Mouse (Mus musculus) lung, postnatal 0 days (tissue): ENCODE measurements around the gene Ran. TPM values are rescaled to one million over a fixed set of nuclear protein-coding genes. Genes with fewer than 3 reads are reported as not detected.

Experiments
- ATAC-seq: fragments of 200-750 bp; cut with Nextera tagmentation; 2 replicates; pipeline ENCODE4 v1.8.0; 2017; ENCODE audit warnings: moderate library complexity
- DNase-seq: peaks from one replicate; pipeline ENCODE4 v3.0.0-alpha.2; 2016; ENCODE audit warnings: low spot score
- H3K27ac ChIP-seq: fragments of 300-500 bp; sonication (generic); 2 replicates; pipeline ENCODE4 v1.5.1; 2014; ENCODE audit warnings: antibody characterized with exemption, mild to moderate bottlenecking, low read length, mixed read lengths
- H3K27me3 ChIP-seq: fragments of 300-500 bp; sonication (generic); replicated peaks from 2 replicates; pipeline ENCODE4 v1.6.1; 2014; ENCODE audit warnings: low read length, mixed read lengths; ENCODE audit not compliant: insufficient read depth
- H3K36me3 ChIP-seq: fragments of 300-500 bp; sonication (generic); 2 replicates; pipeline ENCODE4 v1.6.1; 2014; ENCODE audit warnings: low read length, mixed read lengths; ENCODE audit not compliant: insufficient read depth
- H3K4me1 ChIP-seq: fragments of 300-500 bp; sonication (generic); 2 replicates; pipeline ENCODE4 v1.6.1; 2014; ENCODE audit warnings: antibody characterized with exemption, low read depth, low read length, mixed read lengths; ENCODE audit not compliant: insufficient read depth
- H3K4me2 ChIP-seq: fragments of 300-500 bp; sonication (generic); replicated peaks from 2 replicates; pipeline ENCODE4 v1.6.1; 2014; ENCODE audit warnings: low read depth, mild to moderate bottlenecking, low read length, moderate library complexity, mixed read lengths
- H3K4me3 ChIP-seq: fragments of 300-500 bp; sonication (generic); 2 replicates; pipeline ENCODE4 v1.5.1; 2014; ENCODE audit warnings: low read depth, low read length
- H3K9ac ChIP-seq: fragments of 300-500 bp; sonication (generic); replicated peaks from 2 replicates; pipeline ENCODE4 v1.6.1; 2014; ENCODE audit warnings: low read depth, mild to moderate bottlenecking
- H3K9me3 ChIP-seq: fragments of 300-500 bp; sonication (generic); 2 replicates; pipeline ENCODE4 v1.6.1; 2016; ENCODE audit warnings: low read length, mixed read lengths
- CTCF ChIP-seq: IDR thresholded peaks from 2 replicates; pipeline ENCODE4 v1.5.1; 2016; ENCODE audit warnings: antibody characterized with exemption, mild to moderate bottlenecking
- EP300 ChIP-seq: IDR thresholded peaks from 2 replicates; pipeline ENCODE4 v1.6.1; 2016; ENCODE audit warnings: antibody characterized with exemption, mild to moderate bottlenecking, control low read depth
- WGBS: fragments of 180-500 bp; shearing (Covaris S2); extraction: QIAGEN DNeasy Blood & Tissue Kit; methylation state at CpG from one replicate; pipeline ENCODE4 v1.1.7; 2014; 5-methylcytosine and 5-hydroxymethylcytosine counted together
- polyA plus RNA-seq: library from polyadenylated mRNA; unstranded; fragments of >200 nt; fragmentation: Nextera tagmentation; extraction: Ambion mirVana; gene quantifications from 2 replicates; pipeline ENCODE4 v1.2.1, GENCODE M21; 2015

Ran gene
- polyA plus RNA-seq, 1 experiment from 2014 or later: 126 TPM

DNA sequence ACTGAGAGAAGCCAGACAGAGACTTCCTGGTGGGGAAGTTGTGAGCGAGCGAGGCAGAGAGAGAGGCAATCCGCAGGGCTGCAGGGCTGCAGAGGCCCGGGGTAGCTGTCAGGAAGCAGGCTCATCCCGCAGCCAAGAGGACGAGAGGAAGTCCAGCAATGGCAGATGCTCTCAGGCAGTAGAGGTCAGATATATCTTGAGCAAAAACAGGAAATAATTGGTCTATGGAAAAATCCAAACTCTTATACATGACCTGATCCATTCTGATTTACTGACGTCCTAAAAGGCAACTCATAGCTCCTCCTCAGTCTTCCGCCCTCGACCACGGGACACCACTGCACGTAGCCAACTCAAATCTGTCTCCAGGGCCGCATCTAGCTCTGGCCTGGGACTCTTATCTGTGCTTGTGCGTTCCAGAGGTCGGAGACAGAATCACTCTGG is 17.3 kb upstream of the Ran start:
- peak; percentile 32 for DNase-seq
- Histone ChIP-seq H3K9me3 (no peaks in the 10 kb centered on the region), H3K9ac (no peak overlapping the region), H3K36me3 (no peaks in the 10 kb centered on the region), H3K27ac (peak overlapping the region; percentile 51; the same call in 1 of the 2 replicates), H3K4me1 (peaks cover 6% of the 10 kb centered on the region), H3K4me2 (no peak overlapping the region; the same call in 1 of the 2 replicates), H3K4me3 (no peak overlapping the region), H3K27me3 (no peaks in the 10 kb centered on the region)
- 29% methylated on average over 14 of the region's 14 CpGs for WGBS
- TF ChIP-seq CTCF: no peak
- TF ChIP-seq EP300: no peak
- peak; percentile 66 for ATAC-seq

DNA sequence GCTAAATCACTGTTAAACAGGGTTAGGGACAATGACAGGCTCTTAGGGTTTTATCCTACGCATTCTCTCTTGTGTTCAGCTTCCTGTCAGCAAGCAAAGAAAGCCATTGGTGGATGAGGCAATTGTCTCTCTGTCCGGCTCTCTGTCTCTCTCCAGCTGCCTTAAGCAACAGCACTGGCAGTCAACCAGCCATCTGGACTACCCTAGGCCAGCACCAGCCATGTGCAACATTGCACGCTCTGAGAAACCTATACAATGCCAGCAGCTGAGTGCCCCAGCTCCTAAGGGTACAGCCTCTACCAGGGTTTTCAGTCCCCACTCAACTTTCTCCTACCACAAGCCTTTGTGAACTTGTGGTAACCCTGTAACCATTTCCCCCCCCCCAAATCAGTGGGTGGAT is 14.5 kb upstream of the Ran start:
- peaks cover 9% of the 10 kb centered on the region for H3K4me1 ChIP-seq
- no peak for ATAC-seq
- no peak overlapping the region for H3K4me2 ChIP-seq
- H3K36me3 ChIP-seq: no peaks in the 10 kb centered on the region
- no peak for TF ChIP-seq CTCF
- no peak for TF ChIP-seq EP300
- H3K27ac ChIP-seq: no peak overlapping the region
- 67% methylated on average over 3 of the region's 3 CpGs for WGBS
- H3K27me3 ChIP-seq: no peaks in the 10 kb centered on the region
- no peaks in the 10 kb centered on the region for H3K9me3 ChIP-seq
- H3K4me3 ChIP-seq: no peak overlapping the region
- no peak overlapping the region for H3K9ac ChIP-seq
- DNase-seq: no peak

DNA sequence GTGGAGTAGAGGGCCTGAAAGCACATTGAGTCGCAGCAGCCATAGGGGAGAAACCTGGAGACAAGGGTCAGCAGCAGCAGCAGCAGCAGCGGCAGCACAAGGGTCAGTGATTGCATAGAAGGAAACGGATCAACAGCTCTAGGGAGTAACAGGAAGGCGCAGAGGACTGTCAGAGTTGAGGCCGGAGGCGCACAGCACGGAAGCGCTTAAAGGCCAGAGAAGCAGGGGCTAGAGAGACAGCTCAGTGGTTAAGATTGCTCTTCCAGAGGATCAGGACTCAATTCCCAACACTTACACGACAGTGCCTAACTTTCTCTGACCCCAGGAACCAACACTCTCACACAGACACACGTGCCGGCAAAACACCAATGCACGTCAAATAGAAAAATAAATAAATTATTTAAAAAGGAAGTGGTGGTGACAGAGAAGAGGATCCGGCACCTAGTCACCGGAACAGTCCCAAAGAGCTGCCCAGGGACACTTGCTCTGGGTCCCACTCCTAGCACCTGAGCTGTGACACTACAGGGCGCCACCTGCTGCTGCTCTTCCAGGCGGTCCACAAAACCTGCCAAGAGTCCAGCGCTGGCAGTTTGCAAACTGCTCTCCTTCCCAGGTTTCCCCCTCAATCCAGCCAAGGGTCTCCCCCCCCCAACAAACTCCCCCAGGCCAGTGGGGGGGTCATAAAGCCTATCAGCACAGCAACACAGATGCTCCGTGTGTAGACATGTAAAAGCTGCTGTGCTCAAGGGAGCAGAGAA is 13.7 kb upstream of the Ran start:
- Histone ChIP-seq H3K27me3 (no peaks in the 10 kb centered on the region), H3K4me2 (peak overlapping the region; percentile 22; the same call in 1 of the 2 replicates), H3K27ac (no peak overlapping the region), H3K4me3 (no peak overlapping the region), H3K4me1 (peaks cover 5% of the 10 kb centered on the region; the same call in 1 of the 2 replicates), H3K9me3 (no peaks in the 10 kb centered on the region), H3K36me3 (no peaks in the 10 kb centered on the region), H3K9ac (no peak overlapping the region)
- TF ChIP-seq EP300 (no peak), CTCF (peak; percentile 37; the same call in 1 of the 2 replicates)
- no peak for ATAC-seq
- peak; percentile 30 for DNase-seq
- WGBS: 65% methylated on average over 18 of the region's 18 CpGs

DNA sequence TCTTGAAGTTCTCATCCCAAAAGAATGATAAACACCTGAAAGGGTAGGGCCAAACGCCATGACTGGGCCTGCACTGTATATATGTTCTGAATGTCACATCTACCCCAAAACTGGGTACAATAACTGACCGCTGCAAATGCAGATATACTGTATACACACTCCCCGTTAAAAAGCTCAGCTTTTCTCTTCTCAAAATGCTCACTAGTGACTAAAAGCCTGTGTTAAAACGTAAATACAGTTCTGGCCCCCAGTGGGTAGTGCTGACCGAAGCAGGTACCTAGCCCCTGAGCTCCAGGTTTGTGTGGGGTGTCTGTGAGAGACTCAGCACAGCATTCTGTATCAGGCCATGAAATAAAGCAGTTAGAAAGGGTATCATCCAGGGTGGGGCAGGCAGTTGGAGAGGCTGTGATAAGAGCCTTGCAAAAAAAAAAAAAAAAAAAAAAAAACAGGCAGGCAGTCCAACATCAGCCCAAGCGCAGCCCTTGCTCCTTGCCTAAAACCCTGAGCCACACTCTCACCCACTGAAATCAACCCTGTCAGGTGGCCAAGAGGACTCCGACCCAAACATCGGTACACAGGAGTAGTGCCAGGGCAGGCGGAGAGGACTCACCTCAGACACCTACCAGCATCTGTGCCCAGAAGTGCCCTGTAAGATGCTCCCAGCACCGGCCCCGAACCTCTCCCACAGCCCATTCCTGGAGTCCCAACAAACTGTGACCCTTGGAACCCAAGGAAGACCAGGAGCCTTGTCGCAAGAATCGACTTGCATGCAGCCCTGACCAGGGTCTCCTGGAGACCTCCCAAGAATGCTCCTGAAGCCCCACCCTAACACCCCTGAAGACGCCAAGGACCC is 12.5 kb upstream of the Ran start:
- Histone ChIP-seq H3K4me2 (peak overlapping the region; percentile 82), H3K9ac (peak overlapping the region; percentile 50; the same call in 1 of the 2 replicates), H3K27me3 (no peaks in the 10 kb centered on the region), H3K9me3 (no peaks in the 10 kb centered on the region), H3K4me1 (peaks cover 5% of the 10 kb centered on the region; the same call in 1 of the 2 replicates), H3K4me3 (peak overlapping the region; percentile 74), H3K36me3 (no peaks in the 10 kb centered on the region), H3K27ac (no peak overlapping the region)
- TF ChIP-seq CTCF (no peak), EP300 (no peak)
- DNase-seq (no peak), ATAC-seq (no peak)
- 49% methylated on average over 13 of the region's 14 CpGs for WGBS

DNA sequence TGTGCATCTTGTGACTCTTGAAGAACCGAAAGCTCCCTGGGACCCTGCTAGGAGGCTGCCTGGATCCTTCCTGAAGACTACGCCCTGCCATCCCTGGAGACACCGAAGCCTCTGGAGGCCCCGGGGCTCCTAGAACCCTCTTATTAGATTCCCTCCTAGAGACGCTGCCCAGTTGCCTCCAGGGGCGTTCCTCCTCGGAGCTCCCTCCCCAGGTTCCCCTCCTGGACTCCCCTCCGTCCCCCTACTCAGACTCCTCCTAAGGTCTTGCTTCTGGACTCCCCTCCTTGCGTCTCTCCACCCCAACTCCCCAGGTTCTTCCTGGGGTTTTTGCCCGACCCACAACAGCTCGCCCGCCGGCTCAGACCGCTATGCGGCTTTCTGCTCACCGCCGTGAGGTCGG is 11.9 kb upstream of the Ran start:
- no peaks in the 10 kb centered on the region for H3K9me3 ChIP-seq
- H3K4me2 ChIP-seq: peak overlapping the region; percentile 82
- H3K4me1 ChIP-seq: peaks cover 3% of the 10 kb centered on the region; the same call in 1 of the 2 replicates
- H3K36me3 ChIP-seq: no peaks in the 10 kb centered on the region
- no peaks in the 10 kb centered on the region for H3K27me3 ChIP-seq
- WGBS: 1% methylated on average over 18 of the region's 18 CpGs
- no peak for TF ChIP-seq EP300
- no peak for TF ChIP-seq CTCF
- ATAC-seq: no peak; the same call in none of the 2 replicates
- H3K27ac ChIP-seq: peak overlapping the region; percentile 26; the same call in 1 of the 2 replicates
- no peak for DNase-seq
- H3K4me3 ChIP-seq: peak overlapping the region; percentile 74
- H3K9ac ChIP-seq: peak overlapping the region; percentile 50

DNA sequence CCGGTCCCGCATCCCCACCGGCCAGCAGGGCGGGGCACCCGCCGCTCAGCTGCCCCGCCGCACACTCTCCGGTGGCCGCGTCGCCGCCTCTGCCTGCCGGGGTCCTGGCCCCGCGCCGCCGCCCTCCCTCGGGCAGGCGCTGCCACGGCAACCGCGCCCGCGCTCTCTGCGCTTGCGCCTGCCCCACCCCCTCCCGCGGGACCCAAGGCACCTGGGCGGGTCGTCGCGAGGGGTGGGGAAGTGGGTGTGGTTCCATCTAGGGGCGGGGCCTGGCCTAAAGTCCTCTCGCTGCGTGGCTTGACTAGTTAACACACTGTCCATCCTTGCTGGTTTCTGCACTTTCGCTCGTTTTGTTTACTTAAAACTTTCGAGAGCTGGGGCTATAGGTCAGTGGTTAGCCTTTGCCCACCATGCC is 11.4 kb upstream of the Ran start, which contains the start of gene Stx2:
Gene Stx2 (minus strand): TSS at position 163 of the 415 bp plus-strand sequence.
- WGBS: under 1% methylated on average over 34 of the region's 39 CpGs
- H3K27ac ChIP-seq: peak within 1 kb of the TSS; percentile 26; the same call in 1 of the 2 replicates

More for the DNA sequence above, 11.4 kb upstream of the Ran start, which contains the start of gene Stx2:
- peak; percentile 93 for DNase-seq
- peaks cover 3% of the 10 kb centered on the region; the same call in 1 of the 2 replicates for H3K4me1 ChIP-seq
- no peaks in the 10 kb centered on the region for H3K27me3 ChIP-seq
- H3K4me3 ChIP-seq: peak within 1 kb of the TSS; percentile 74
- peak; percentile 98 for ATAC-seq
- TF ChIP-seq EP300: no peak
- TF ChIP-seq CTCF: 0 out of 2 replicates have a peak, but pooled peaks have one; percentile 1
- H3K9me3 ChIP-seq: no peaks in the 10 kb centered on the region
- H3K4me2 ChIP-seq: peak within 1 kb of the TSS; percentile 82
- H3K36me3 ChIP-seq: no peaks in the 10 kb centered on the region
- H3K9ac ChIP-seq: peak within 1 kb of the TSS; percentile 50
